Mouse (Mus musculus) spleen, postnatal 4 days (tissue): ENCODE results near the gene Las1l.

Experiments used
- DNase-seq, 2 experiments: peaks; one replicate each; pipeline ENCODE4 v3.0.0; 2022; ENCODE audit warnings: low spot score in 2 of 2

Gene Las1l

DNA sequence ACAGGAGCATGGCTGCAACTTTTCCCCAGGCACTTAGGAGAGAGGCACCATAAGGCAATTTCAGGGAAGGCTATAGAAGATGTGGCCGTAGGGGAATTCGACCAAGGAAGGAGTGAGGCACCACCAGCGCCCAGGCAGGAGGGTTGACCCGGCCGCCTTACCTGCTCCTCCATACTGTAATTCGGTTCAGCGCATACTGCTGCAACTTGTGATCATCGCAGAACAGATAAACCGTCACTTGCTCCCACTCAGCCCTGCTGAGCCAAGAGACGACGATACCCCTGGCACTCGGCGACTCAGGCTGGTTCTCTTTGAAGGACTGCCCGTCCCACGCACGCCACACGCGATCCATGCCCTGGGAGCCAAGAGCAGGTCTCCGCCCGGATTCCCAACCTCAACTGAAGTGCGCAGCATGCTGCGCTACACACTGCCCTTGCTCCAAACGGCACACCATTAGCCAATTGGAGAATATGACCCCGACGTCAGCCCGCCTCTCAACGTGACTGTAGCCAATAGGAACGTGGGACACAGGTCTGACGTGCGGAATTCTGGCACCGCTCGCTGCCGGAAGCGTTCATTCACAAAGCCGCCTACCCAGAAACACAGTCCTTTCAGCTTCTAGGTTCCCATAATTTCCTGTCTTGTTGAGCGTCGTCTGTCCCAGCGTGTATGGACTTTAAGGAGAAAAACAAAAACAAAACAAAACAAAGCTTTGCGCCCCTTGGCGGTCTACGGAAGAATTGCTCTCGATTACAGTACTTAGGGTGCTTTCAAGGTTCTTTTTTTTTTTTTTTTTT lies at the start of gene Las1l:
Gene Las1l (minus strand): TSS at position 466 of the 797 bp plus-strand sequence.
- peak; percentile 86 to 87 for DNase-seq

GRCm38 (mm10) chrX:96006395-96006794 lies 49.6 kb upstream of the Las1l start:
- no peak for DNase-seq

DNA sequence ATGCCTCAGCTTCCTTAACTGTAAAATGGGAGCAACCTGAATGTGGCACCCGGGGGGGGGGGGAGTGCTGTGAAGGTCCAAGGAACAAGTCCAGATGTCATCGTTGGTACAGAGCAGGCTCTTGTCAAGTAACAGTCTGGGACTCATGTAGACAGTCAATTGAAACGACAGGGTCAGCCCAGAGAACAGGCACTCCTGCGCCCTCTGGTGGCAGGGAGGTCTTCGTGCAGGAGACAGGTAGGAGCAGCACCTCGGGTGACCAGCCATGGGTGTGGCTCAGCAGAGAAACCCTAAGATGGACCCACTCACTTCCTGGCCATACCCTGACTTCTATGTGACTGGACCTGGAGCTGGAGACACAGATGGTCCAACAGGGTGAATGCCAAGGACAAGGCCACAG lies 42.8 kb upstream of the Las1l start:
- DNase-seq = peak; percentile 26 to 71

- no peak for DNase-seq
Observed at GRCm38 (mm10) chrX:95993206-95993605, 36.4 kb upstream of the Las1l start.

- no peak for DNase-seq
Observed at GRCm38 (mm10) chrX:95969936-95970335, 13.2 kb upstream of the Las1l start.

- no peak for DNase-seq
Observed at GRCm38 (mm10) chrX:95969116-95969515, 12.4 kb upstream of the Las1l start.

DNA sequence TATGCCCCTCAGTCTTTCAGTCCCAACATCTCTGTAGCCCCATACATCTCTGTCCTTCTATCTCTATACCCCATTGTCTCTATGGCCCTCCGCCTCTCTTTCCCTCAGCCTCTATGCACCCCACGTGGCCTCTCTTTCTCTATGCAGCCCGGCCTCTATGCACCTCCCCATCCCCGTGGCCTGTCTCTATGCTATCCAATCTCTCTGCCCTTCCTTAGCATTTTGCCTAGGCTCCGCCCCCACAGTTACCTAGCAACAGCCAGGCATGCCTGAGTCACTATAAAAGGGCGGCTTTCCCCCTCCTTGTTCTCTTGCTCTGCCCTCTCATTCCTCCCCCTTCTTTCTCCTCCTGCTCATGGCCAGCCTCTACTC lies 11.8 kb upstream of the Las1l start:
- peak; percentile 74 to 79 for DNase-seq

DNA sequence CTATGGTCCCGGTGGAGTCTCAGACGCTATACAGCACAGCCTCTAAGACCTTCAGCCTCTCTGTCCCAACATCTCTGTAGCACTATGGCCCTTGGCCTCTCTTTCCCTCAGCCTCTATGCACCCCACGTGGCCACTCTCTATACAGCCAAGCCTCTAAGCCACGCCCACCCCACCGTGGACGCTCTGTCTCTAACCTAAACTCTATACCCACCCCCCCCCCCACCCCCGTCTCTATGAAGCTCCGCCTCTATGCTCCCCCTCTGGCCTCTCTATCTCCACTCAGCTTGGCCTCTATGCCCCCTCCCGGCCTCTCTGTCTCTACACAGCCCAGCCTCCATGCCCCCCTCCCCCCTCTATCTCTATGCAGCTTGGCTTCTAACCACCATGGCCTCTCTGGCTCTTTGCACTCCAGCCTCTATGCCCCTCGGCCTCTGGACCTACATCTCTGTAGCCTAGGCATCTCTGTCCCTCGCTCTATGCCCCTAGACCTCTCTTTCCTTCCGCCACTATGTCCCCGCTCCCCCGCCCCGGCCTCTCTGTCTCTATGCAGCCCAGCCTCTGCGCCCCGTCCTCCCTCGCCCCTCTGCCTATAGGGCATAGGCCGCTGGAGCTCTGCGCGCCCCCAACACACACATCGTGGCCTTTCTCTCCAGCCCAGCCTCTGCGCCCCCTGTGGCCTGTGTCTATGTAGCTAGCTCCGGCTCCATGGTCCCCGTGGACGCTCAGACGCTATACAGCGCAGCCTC lies 11.3 kb upstream of the Las1l start:
- peak; percentile 62 to 79 for DNase-seq

DNA sequence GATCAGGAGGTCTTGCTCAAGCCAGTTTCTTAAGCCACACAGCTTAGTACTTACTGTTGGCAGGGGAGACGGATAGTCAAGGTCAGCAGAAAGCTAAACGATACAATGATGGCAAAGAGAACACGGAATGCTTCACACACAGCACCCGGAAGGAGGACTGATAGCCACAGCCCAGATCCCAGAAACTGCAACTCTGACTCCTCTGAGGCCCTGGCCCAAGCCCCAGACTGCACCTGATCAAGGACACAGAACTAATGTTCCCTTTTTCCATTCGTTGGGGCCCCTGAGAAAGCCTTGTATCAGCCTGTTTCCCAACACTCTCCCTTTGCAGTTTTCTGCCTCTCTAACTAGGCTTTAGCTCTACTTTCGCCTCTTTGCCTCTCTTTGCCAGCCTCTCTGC lies 8.3 kb upstream of the Las1l start:
- DNase-seq = no peak

- no peak for DNase-seq
Observed at GRCm38 (mm10) chrX:95963366-95963765, 6.6 kb upstream of the Las1l start.

DNA sequence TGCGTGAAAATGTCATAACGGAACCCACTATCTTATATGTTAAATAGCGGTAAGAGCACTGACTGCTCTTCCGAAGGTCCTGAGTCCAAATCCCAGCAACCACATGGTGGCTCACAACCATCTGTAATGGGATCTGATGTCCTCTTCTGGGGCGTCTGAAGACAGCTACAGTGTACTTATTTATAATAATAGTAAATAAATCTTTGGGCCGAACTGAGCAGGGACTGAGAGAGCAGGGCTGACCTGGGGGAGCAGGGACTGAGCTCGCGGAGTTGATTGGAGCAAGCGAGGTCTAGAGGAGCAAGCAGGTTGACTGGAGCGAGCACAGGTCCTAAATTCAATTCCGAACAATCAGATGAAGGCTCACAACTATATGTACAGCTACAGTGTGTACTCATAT lies 699 bp upstream of the Las1l start:
- peak in 1 of 2 experiments; percentile 57 for DNase-seq

- no peak for DNase-seq
Observed at GRCm38 (mm10) chrX:95950776-95951175, 6.0 kb downstream of the Las1l start.

GRCm38 (mm10) chrX:95948135-95948534 lies 8.6 kb downstream of the Las1l start:
- DNase-seq = no peak

GRCm38 (mm10) chrX:95945496-95945895 lies 11.3 kb downstream of the Las1l start:
- DNase-seq = no peak

- DNase-seq = no peak
Observed at GRCm38 (mm10) chrX:95935481-95935880, 21.3 kb downstream of the Las1l start.

DNA sequence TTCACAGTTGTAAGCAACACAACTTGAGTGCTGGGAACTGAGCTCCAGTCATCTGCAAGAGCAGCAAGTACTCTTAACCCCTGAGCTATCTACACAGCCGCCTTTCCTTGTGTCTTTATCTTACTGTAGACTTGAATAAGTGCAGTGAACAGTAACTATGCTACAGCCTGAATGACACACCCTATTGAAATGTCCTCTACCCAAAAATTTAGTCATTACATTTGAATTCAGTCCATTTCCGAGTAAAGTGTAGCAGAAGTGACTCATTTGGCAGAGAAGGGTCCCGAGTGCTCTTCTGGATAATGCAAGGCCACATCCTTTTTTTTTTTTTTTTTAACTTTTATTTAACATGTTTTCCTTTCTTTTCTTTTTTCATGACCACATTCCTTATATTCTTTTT lies 54.0 kb downstream of the Las1l start:
- no peak for DNase-seq
